Mouse (Mus musculus) hindbrain, embryonic 16.5 days (tissue): Measurements from ENCODE around the gene Fars2. TPM values are rescaled to one million over a fixed set of nuclear protein-coding genes. Genes with fewer than 3 reads are reported as not detected.
A peak's percentile ranks its signal among the peaks of the same experiment; 100 is the strongest.

Source experiments
- ATAC-seq: fragments of 200-750 bp; cut with Nextera tagmentation; 2 replicates; pipeline ENCODE4 v1.8.0; 2017; ENCODE audit warnings: moderate TSS enrichment, moderate library complexity
- H3K27ac ChIP-seq: fragments of 300-500 bp; sonication (generic); 2 replicates; pipeline ENCODE4 v1.5.1; 2014; ENCODE audit warnings: low read depth, mild to moderate bottlenecking, control low read depth, low read length, moderate library complexity
- H3K27me3 ChIP-seq: fragments of 300-500 bp; sonication (generic); replicated peaks from 2 replicates; pipeline ENCODE4 v1.6.1; 2014; ENCODE audit warnings: low read length; ENCODE audit not compliant: control insufficient read depth, insufficient read depth
- H3K36me3 ChIP-seq: fragments of 300-500 bp; sonication (generic); 2 replicates; pipeline ENCODE4 v1.6.1; 2014; ENCODE audit warnings: mild to moderate bottlenecking, low read length, moderate library complexity, mixed read lengths; ENCODE audit not compliant: control insufficient read depth, insufficient read depth
- H3K4me1 ChIP-seq: fragments of 300-500 bp; sonication (generic); 2 replicates; pipeline ENCODE4 v1.6.1; 2014; ENCODE audit warnings: low read depth, low read length; ENCODE audit not compliant: control insufficient read depth, insufficient read depth
- H3K4me2 ChIP-seq: fragments of 300-500 bp; sonication (generic); 2 replicates; pipeline ENCODE4 v1.6.1; 2014; ENCODE audit warnings: mild to moderate bottlenecking, low read length, control low read depth, moderate library complexity
- H3K4me3 ChIP-seq: fragments of 300-500 bp; sonication (generic); 2 replicates; pipeline ENCODE4 v1.5.1; 2014; ENCODE audit warnings: mild to moderate bottlenecking, low read length, control low read depth, moderate library complexity
- H3K9ac ChIP-seq: fragments of 300-500 bp; sonication (generic); 2 replicates; pipeline ENCODE4 v1.6.1; 2014; ENCODE audit warnings: low read depth, mild to moderate bottlenecking, control low read depth, low read length, moderate library complexity
- H3K9me3 ChIP-seq: fragments of 300-500 bp; sonication (generic); 2 replicates; pipeline ENCODE4 v1.6.1; 2014; ENCODE audit warnings: mild to moderate bottlenecking, low read length, moderate library complexity; ENCODE audit not compliant: control insufficient read depth
- WGBS: fragments of 180-500 bp; shearing (Covaris S2); extraction: QIAGEN DNeasy Blood & Tissue Kit; methylation state at CpG from one replicate; pipeline ENCODE4 v1.1.7; 2014; 5-methylcytosine and 5-hydroxymethylcytosine counted together
- polyA plus RNA-seq: library from polyadenylated mRNA; unstranded; fragments of >200 nt; fragmentation: Nextera tagmentation; extraction: Ambion mirVana; gene quantifications from 2 replicates; pipeline ENCODE4 v1.2.1, GENCODE M21; 2015

Gene Fars2
- polyA plus RNA-seq, 1 experiment from 2014 or later, result 29.2 TPM

- WGBS, result 89% methylated on average over 3 of the region's 3 CpGs
- H3K36me3 ChIP-seq, result no peaks in the 10 kb centered on the region
- H3K27ac ChIP-seq, result no peak overlapping the region
- H3K27me3 ChIP-seq, result no peaks in the 10 kb centered on the region
- no peak overlapping the region for H3K9ac ChIP-seq
- no peak for ATAC-seq
- no peaks in the 10 kb centered on the region for H3K4me1 ChIP-seq
- H3K4me3 ChIP-seq, result no peak overlapping the region
- no peaks in the 10 kb centered on the region for H3K9me3 ChIP-seq
- H3K4me2 ChIP-seq, result no peak overlapping the region
These were observed 361.0 kb downstream of the Fars2 start for GRCm38 (mm10) chr13:36478243-36478642.

- Histone ChIP-seq H3K27ac (no peak overlapping the region), H3K4me2 (no peak overlapping the region), H3K4me3 (no peak overlapping the region), H3K36me3 (no peaks in the 10 kb centered on the region), H3K9ac (no peak overlapping the region), H3K4me1 (no peaks in the 10 kb centered on the region), H3K27me3 (no peaks in the 10 kb centered on the region), H3K9me3 (no peaks in the 10 kb centered on the region)
- no peak for ATAC-seq
- 98% methylated on average over 2 of the region's 2 CpGs for WGBS
These were observed 362.9 kb downstream of the Fars2 start for GRCm38 (mm10) chr13:36480101-36480500.

GRCm38 (mm10) chr13:36484391-36484790, 367.2 kb downstream of the Fars2 start:
- Histone ChIP-seq H3K4me3 (no peak overlapping the region), H3K9ac (no peak overlapping the region), H3K4me2 (no peak overlapping the region), H3K4me1 (no peaks in the 10 kb centered on the region), H3K27me3 (no peaks in the 10 kb centered on the region), H3K9me3 (no peaks in the 10 kb centered on the region), H3K27ac (no peak overlapping the region), H3K36me3 (no peaks in the 10 kb centered on the region)
- no peak for ATAC-seq
- WGBS, result over 99% methylated on average over 2 of the region's 2 CpGs

- Histone ChIP-seq H3K4me2 (no peak overlapping the region), H3K4me3 (no peak overlapping the region), H3K9ac (no peak overlapping the region), H3K36me3 (no peaks in the 10 kb centered on the region), H3K4me1 (peaks cover 4% of the 10 kb centered on the region; the same call in 1 of the 2 replicates), H3K27me3 (no peaks in the 10 kb centered on the region), H3K9me3 (no peaks in the 10 kb centered on the region), H3K27ac (no peak overlapping the region)
- ATAC-seq, result no peak
- WGBS, result 93% methylated on average over 11 of the region's 11 CpGs
These were observed 369.5 kb downstream of the Fars2 start for GRCm38 (mm10) chr13:36486756-36487155.

GRCm38 (mm10) chr13:36489365-36489764, 372.2 kb downstream of the Fars2 start:
- ATAC-seq, result no peak
- peaks cover 4% of the 10 kb centered on the region; the same call in 1 of the 2 replicates for H3K4me1 ChIP-seq
- no peak overlapping the region; the same call in 1 of the 2 replicates for H3K27ac ChIP-seq
- no peaks in the 10 kb centered on the region for H3K36me3 ChIP-seq
- no peak overlapping the region for H3K4me2 ChIP-seq
- no peak overlapping the region for H3K4me3 ChIP-seq
- H3K9ac ChIP-seq, result no peak overlapping the region
- no peaks in the 10 kb centered on the region for H3K27me3 ChIP-seq
- WGBS, result 88% methylated on average over 2 of the region's 2 CpGs
- no peaks in the 10 kb centered on the region for H3K9me3 ChIP-seq

- Histone ChIP-seq H3K36me3 (no peaks in the 10 kb centered on the region), H3K4me3 (no peak overlapping the region), H3K27me3 (no peaks in the 10 kb centered on the region), H3K4me1 (peaks cover 4% of the 10 kb centered on the region; the same call in 1 of the 2 replicates), H3K27ac (0 out of 2 replicates have a peak overlapping the region, but pooled peaks have one; percentile 23), H3K4me2 (no peak overlapping the region), H3K9me3 (no peaks in the 10 kb centered on the region), H3K9ac (peak overlapping the region; percentile 17; the same call in 1 of the 2 replicates)
- no peak for ATAC-seq
- 39% methylated on average over 7 of the region's 7 CpGs for WGBS
These were observed 373.4 kb downstream of the Fars2 start for GRCm38 (mm10) chr13:36490612-36491011.

- no peaks in the 10 kb centered on the region for H3K27me3 ChIP-seq
- no peaks in the 10 kb centered on the region for H3K9me3 ChIP-seq
- no peak overlapping the region for H3K4me2 ChIP-seq
- no peaks in the 10 kb centered on the region for H3K36me3 ChIP-seq
- no peak overlapping the region for H3K27ac ChIP-seq
- H3K9ac ChIP-seq, result no peak overlapping the region
- ATAC-seq, result no peak
- 86% methylated on average over 3 of the region's 3 CpGs for WGBS
- H3K4me1 ChIP-seq, result peaks cover 4% of the 10 kb centered on the region; the same call in 1 of the 2 replicates
- no peak overlapping the region for H3K4me3 ChIP-seq
These were observed 375.2 kb downstream of the Fars2 start for GRCm38 (mm10) chr13:36492397-36492796.

GRCm38 (mm10) chr13:36493294-36493693, 376.1 kb downstream of the Fars2 start:
- no peak overlapping the region for H3K4me3 ChIP-seq
- no peaks in the 10 kb centered on the region for H3K36me3 ChIP-seq
- H3K4me2 ChIP-seq, result no peak overlapping the region
- H3K9ac ChIP-seq, result no peak overlapping the region
- 50% methylated on average over 2 of the region's 2 CpGs for WGBS
- H3K4me1 ChIP-seq, result peaks cover 4% of the 10 kb centered on the region; the same call in 1 of the 2 replicates
- no peak overlapping the region for H3K27ac ChIP-seq
- ATAC-seq, result peak; percentile 58; the same call in 1 of the 2 replicates
- no peaks in the 10 kb centered on the region for H3K27me3 ChIP-seq
- no peaks in the 10 kb centered on the region for H3K9me3 ChIP-seq

GRCm38 (mm10) chr13:36493762-36494161, 376.6 kb downstream of the Fars2 start:
- 79% methylated on average over 7 of the region's 7 CpGs for WGBS
- no peaks in the 10 kb centered on the region for H3K36me3 ChIP-seq
- H3K4me2 ChIP-seq, result no peak overlapping the region
- H3K4me3 ChIP-seq, result no peak overlapping the region
- no peaks in the 10 kb centered on the region for H3K27me3 ChIP-seq
- no peaks in the 10 kb centered on the region for H3K9me3 ChIP-seq
- H3K9ac ChIP-seq, result no peak overlapping the region
- ATAC-seq, result no peak
- peak overlapping the region; percentile 40; the same call in 1 of the 2 replicates for H3K27ac ChIP-seq
- H3K4me1 ChIP-seq, result peaks cover 4% of the 10 kb centered on the region; the same call in 1 of the 2 replicates
